Mouse (Mus musculus): ENCODE results near the gene Ncl.

Gene Ncl

GRCm38 (mm10) chr1:86312269-86312668, 46.9 kb downstream of the Ncl start:
- DNase-seq (ENCODE audit: low read depth), result no peak

- DNase-seq (ENCODE audit: low read depth), result no peak
These were observed 47.7 kb downstream of the Ncl start for GRCm38 (mm10) chr1:86311467-86312005.

GRCm38 (mm10) chr1:86310536-86311310, 48.5 kb downstream of the Ncl start:
- DNase-seq (ENCODE audit: low read depth), result no peak

GRCm38 (mm10) chr1:86309270-86309833, 49.8 kb downstream of the Ncl start:
- DNase-seq (ENCODE audit: low read depth), result no peak

GRCm38 (mm10) chr1:86307871-86308641, 51.1 kb downstream of the Ncl start:
- no peak for DNase-seq (ENCODE audit: low read depth)

- DNase-seq (ENCODE audit: low read depth), result no peak
These were observed 51.9 kb downstream of the Ncl start for GRCm38 (mm10) chr1:86307177-86307762.

GRCm38 (mm10) chr1:86306686-86307085, 52.5 kb downstream of the Ncl start:
- no peak for DNase-seq (ENCODE audit: low read depth)

GRCm38 (mm10) chr1:86303873-86304250, 55.3 kb downstream of the Ncl start:
- no peak for DNase-seq (ENCODE audit: low read depth)

- peak; percentile 33 for DNase-seq (ENCODE audit: low read depth)
These were observed 55.9 kb downstream of the Ncl start for GRCm38 (mm10) chr1:86303063-86303872.

- no peak for DNase-seq (ENCODE audit: low read depth)
These were observed 56.7 kb downstream of the Ncl start, which contains the start of gene B3gnt7 for GRCm38 (mm10) chr1:86302532-86302931. Gene B3gnt7 (plus strand): TSS chr1:86302832.

GRCm38 (mm10) chr1:86301221-86302091, 57.7 kb downstream of the Ncl start:
- peak; percentile 85 for DNase-seq (ENCODE audit: low read depth)

- DNase-seq (ENCODE audit: low read depth), result peak; percentile 54
These were observed 58.5 kb downstream of the Ncl start for GRCm38 (mm10) chr1:86300731-86301130.

GRCm38 (mm10) chr1:86300093-86300492, 59.1 kb downstream of the Ncl start:
- DNase-seq (ENCODE audit: low read depth), result no peak
